Mouse (Mus musculus) cerebellum, adult (tissue): ENCODE data around the gene Fnbp1l.

ENCODE experiments used
- ATAC-seq: cut with Nextera tagmentation; 2 replicates; pipeline ENCODE4 v1.9.2; 2017; ENCODE audit warnings: mild to moderate bottlenecking, moderate library complexity, mixed read lengths; ENCODE audit not compliant: insufficient number of reproducible peaks, low FRiP score, low TSS enrichment

The Fnbp1l gene

GRCm38 (mm10) chr3:122606105-122606801, 13.3 kb downstream of the Fnbp1l start:
- ATAC-seq: no peak

DNA sequence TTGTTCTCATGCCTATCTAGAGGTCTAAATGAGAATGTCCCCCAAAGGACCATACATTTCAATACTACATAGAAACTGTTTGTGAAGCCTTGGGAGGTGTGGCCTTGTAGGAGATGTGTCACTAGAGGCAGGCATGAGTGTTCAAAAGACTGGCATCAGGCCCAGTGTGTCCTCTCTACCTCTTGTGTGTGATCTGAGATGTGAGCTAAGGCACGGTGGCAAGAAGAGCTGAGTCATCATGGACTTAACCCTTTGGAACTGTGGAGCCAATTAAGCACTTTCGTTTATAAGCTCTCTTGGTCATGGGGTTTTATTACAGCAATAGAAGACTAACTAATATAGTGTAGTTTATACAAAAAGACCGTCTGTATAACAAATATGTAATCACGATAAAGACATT, 16.3 kb downstream of the Fnbp1l start:
- no peak for ATAC-seq

DNA sequence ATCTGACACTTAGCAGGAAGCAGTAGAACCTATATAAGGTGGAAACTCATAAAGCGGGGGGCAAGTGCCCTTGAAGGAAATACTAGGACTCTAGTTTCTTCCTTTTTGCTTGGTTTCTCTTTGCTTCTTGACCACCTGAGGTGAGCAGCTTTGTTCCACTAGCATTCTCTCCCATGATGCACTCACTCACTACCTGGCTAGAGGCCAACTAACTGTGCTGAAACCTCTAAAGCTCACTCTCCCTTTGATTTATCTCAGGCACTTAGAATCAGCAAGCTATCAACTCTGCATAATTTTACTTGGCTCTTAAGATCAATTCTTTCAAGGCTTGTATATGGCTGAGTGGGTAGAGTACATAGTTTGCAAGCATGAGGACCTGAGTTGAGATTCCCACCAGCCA, 17.1 kb downstream of the Fnbp1l start:
- no peak for ATAC-seq

DNA sequence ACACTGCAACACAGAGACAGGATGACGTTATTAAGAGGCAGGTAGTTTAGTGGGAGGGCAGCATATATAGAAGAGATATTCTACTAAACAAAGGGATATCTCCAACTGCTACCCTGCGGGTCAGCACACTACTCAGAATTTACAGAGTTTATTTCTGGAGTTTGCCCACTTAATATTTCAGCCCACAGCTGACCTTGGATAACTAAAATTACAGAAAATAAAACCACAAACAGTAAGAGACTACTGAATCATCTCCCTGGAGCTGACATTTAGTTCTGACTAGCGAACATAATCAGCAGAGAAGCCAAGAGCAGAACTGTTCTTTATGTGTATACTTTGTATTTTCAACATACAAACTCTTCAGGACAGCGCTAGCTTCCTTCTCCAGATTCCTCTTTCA, 20.2 kb downstream of the Fnbp1l start:
- no peak for ATAC-seq

- no peak for ATAC-seq
Observed at GRCm38 (mm10) chr3:122590804-122591203, 28.7 kb downstream of the Fnbp1l start.

DNA sequence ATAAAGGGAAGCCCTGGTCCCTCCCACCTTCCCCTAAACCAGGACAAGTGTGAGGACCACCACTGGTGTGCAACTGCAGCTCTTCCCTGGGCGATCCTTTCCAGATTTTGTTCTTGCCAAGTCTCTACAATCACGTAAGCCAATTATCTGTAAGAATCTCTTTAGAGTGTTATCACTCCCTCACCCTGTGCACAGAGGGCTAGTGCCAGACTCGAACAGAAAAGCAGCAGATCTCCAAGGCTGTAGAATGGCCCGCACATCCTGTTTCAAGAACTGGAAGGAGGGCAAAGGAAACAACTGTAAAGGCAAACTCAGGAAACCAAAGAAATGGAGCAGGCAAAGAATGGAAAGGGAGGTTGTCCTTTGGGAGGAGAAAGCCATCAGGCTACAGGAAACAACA, 29.2 kb downstream of the Fnbp1l start:
- ATAC-seq: no peak

DNA sequence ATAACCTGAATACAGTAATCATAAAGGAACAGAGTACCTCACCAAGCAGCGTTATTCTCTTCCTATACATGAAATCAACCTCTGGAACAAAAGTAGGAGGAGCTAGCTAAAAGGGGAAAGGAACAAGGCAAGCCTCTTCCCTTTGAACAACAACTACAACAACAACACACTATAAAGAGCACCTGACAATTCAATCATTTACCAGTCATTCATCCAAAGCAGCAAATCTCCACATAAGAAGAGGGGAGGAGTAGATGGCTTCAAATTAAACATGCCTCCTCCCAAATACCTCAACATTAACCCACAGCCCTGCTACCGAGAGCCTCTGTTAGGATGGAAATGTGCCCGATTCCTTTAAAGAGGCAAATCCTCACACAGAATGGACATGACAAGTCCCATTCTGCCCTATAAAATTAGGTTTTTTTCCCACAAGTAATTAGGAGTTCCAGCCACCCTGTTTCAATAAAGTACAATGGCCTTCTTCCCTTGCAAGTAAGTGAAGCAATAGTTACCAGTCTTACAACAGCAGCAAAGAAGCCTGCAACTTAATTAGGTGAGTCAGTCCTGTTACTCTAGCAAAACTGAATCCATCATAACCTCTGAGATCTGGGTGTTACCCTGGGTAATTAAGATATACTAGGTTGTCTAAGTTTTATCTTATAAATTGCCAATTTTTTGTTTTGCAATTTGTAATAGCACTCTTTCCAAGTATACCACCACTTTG, 32.4 kb downstream of the Fnbp1l start:
- ATAC-seq: no peak

GRCm38 (mm10) chr3:122577360-122577759, 42.2 kb downstream of the Fnbp1l start:
- ATAC-seq: no peak

GRCm38 (mm10) chr3:122574921-122575320, 44.6 kb downstream of the Fnbp1l start:
- ATAC-seq: no peak

DNA sequence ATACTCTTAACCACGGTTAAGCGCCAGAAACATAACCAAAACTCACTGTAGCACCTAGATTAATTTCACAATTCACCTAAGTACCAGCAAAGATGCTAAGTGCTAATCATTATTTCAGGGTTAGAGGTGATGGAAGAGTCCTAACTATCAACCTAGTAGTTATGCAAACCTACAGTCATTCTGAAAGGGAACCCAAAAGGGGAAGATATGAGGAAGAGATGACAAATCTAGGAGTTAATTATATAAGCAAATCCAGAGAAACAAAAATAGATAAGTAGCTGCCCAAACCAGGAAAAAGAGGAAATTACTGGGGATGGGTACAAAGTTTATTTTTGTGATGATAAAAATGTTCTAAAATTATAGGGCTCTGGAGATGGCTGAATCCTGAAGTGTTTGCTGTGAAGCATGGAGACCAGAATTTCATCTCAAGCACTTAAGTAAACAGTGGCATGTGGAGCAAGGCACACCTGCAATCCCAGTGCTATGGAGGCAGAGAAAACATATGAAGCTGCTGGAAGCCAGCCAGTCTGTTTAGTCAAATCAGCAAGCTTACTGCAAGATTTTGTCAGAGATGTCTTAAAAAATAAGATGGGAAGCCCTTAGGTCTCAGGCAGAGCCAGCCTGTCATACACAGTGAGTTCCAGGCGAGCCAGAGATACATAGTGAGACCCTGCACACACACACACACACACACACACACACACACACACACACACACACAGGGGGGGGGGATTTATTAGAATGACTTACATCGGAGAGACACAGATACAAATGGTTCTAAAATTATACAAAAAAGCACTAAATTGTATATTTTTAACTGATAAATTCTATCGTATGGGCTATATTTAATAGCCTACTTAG, 45.9 kb downstream of the Fnbp1l start:
- ATAC-seq: no peak

GRCm38 (mm10) chr3:122566549-122566948, 53.0 kb downstream of the Fnbp1l start:
- no peak for ATAC-seq

DNA sequence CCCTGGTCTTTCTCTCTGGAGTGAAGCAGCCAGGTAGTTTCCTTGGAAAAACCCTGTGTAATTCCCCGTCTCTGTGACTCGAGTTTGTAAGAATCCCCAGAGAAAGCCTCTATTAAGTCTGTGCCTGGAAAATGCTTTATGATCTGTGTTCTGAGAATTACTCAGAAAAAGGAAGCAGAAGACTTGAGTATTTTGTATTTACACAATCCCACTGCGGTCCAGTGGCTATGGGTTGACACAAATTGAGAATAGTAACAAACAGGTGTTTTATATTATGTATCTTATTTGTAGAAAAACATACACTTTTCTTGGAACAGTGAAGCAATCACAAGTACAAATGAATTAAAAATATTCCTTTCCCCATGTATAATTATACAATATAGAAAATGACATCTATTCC, 53.4 kb downstream of the Fnbp1l start:
- no peak for ATAC-seq

GRCm38 (mm10) chr3:122565285-122565684, 54.2 kb downstream of the Fnbp1l start:
- no peak for ATAC-seq

GRCm38 (mm10) chr3:122557766-122558165, 61.7 kb downstream of the Fnbp1l start:
- no peak for ATAC-seq

GRCm38 (mm10) chr3:122551174-122551573, 68.3 kb downstream of the Fnbp1l start:
- ATAC-seq: no peak

GRCm38 (mm10) chr3:122547469-122547868, 72.0 kb downstream of the Fnbp1l start:
- ATAC-seq: no peak

DNA sequence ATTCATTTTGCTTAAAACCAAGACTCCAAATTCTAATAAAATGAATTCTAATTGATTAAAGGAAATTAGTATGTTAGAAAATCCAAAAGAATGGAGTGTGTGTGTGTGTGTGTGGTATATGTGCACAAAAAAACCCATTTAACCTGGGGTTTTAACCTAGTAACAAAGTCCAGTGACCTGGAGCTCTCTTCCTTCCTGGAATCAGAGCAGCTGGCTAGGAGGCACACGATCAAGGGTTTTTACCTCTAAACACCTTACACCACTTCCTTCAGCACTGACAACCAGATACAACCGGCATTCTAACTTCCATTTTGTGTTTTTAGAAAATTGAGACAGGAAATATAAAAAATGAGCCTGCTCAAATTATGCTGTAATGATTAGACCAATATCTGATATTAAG, 74.2 kb downstream of the Fnbp1l start:
- no peak for ATAC-seq

GRCm38 (mm10) chr3:122540918-122541317, 78.6 kb downstream of the Fnbp1l start:
- ATAC-seq: no peak

DNA sequence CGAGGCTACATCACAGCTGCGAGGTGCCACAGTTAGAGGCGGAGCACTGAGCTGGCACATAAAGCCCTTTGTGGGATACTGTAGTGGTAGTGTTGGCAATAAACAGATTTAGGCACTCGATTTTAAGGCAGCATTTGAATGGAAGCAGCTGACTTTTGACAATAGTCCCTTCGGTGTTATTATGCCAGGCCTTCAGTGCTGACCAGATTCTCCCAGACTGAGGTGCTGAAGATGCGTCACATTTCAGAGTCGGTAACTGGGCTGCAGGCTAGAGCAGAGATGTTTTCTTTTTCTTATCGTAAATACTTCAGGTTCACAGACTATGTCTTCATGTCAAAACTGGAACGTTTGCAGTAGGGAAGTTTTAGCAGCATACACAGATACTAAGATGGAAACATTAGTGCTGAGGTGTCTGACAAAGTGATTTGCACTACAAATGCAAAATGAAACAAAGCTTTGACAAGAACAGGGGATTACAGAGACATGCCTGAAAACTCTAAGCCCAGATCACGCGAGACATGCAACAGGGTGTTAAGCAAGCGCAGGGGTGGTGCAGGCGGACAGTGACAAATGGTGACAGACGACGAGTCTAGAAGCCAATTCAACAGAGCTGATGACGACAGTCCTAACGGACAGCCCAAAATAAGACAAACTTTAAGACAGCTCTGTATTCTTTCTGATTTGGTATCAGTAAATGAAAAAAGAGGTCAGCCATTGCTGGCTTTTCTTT, 79.4 kb downstream of the Fnbp1l start:
- no peak for ATAC-seq

DNA sequence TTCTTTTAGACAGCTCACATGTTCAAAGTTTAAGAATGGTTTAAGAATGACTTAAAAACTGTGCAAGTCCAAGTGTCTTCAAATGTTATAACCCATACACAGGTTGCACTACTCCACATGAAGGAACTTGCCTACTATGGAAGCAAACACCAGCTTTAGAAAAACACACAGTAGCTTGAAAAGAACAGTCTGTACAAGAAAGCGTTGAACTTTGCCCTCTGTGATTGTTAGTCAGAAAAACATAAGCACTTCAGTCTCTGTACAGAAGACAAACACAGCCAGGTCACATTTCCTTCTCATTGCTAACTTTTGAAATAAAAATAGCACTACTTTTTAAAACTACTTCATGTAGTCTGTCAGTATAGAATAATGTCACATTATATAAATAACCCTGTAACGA, 80.7 kb downstream of the Fnbp1l start:
- no peak for ATAC-seq
